Mouse (Mus musculus): ENCODE measurements at regions not wholly inside any gene's neighbourhood (a gene's known extent, or its start where the extent isn't known, plus 50 kb on each side); places are given as distances from the start of the nearest gene placed in this dataset.

DNA sequence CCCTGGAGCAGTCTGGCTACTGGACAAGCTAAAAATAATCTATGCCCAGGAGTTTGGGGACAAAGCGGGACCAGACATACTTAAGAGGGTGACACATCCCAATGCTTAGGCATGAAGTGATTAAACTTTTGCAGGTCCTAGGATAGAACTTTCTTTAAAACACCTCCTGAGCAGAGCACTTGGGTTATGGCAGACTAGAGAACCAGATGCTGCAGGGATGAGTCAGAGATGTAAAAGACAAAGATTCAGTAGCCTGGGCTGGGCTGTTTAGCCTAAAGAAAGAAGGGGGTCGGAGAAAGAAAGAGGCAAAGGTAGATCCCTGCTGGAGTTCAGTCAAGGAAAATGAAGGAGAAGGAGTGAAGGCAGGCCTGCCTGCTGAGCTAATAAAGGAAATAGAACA, 249.0 kb downstream of the Pax3 start:
- Histone ChIP-seq H3K9me3 (ENCODE audit: control insufficient read depth, low read length) (no peaks in the 10 kb centered on the region), H3K4me1 (replicated peaks; ENCODE audit: control insufficient read depth, insufficient read depth, low read length) (no peaks in the 10 kb centered on the region), H3K27me3 (ENCODE audit: control insufficient read depth, insufficient read depth, low read length) (no peaks in the 10 kb centered on the region), H3K9ac (ENCODE audit: low read depth, low read length) (no peak overlapping the region), H3K4me3 (ENCODE audit: low read depth, low read length) (no peak overlapping the region), H3K27ac (ENCODE audit: low read depth, low read length) (no peak overlapping the region), H3K36me3 (ENCODE audit: control insufficient read depth, insufficient read depth, low read length) (no peaks in the 10 kb centered on the region), H3K4me2 (replicated peaks; ENCODE audit: low read depth, low read length) (no peak overlapping the region)
- WGBS = 71% methylated on average over 2 of the region's 2 CpGs
- DNase-seq (ENCODE audit: low spot score) (no peak), ATAC-seq (ENCODE audit: low FRiP score) (no peak)

DNA sequence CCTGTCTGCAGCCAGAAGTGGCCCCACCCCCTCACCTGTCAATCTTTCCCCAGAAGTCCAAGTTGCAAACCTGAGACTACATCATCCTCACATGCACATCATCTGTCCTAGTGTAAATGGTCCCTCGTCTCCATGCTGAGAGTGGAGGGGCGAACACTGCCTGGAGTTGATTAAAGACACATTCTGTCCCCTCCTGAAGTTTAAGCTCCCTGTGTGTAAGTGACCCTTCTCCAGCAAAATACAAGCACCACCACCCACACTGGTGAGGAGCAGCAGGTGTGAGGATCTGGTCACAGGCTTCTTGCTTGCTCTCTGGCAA, 252.6 kb downstream of the Pax3 start:
- H3K27ac ChIP-seq (ENCODE audit: low read depth, low read length) = no peak overlapping the region
- H3K36me3 ChIP-seq (ENCODE audit: control insufficient read depth, insufficient read depth, low read length) = no peaks in the 10 kb centered on the region
- no peak overlapping the region for H3K4me2 ChIP-seq (replicated peaks; ENCODE audit: low read depth, low read length)
- no peaks in the 10 kb centered on the region for H3K4me1 ChIP-seq (replicated peaks; ENCODE audit: control insufficient read depth, insufficient read depth, low read length)
- no peak for ATAC-seq (ENCODE audit: low FRiP score)
- H3K9me3 ChIP-seq (ENCODE audit: control insufficient read depth, low read length) = no peaks in the 10 kb centered on the region
- no peak for DNase-seq (ENCODE audit: low spot score)
- H3K4me3 ChIP-seq (ENCODE audit: low read depth, low read length) = no peak overlapping the region
- H3K9ac ChIP-seq (ENCODE audit: low read depth, low read length) = no peak overlapping the region
- no peaks in the 10 kb centered on the region for H3K27me3 ChIP-seq (ENCODE audit: control insufficient read depth, insufficient read depth, low read length)
- 71% methylated on average over 2 of the region's 2 CpGs for WGBS

DNA sequence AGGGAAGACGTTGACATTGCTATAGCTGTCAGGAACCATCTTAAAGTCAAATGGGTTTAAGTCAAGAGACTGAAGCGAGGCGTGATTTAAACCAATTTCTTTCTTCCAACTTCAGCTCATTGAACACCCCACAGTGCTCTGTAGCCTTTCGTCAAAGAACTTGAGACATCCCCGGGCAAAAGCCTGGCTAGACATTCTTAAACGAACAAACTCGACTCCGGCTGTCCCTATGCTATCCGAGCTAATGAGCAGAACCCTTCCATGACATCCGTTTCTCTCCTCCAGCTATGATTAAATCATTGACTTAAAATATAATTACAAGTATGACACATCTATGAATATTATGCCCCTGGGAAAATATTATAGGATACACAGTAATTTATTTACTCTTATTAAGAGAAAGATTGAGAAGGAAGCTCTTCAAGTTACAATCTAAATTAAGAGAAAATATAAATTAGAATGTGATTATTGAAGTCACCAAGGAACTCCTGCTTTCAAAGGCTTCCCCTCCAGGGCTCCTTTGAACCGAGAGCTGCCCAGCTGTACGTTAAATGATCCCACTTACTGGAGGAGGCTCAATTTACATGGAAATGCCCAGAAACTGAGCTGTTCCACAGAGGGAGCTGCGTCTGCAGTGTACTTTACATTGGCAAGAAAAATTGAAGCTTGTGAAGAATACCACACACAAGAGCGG, 253.2 kb downstream of the Pax3 start:
- no peaks in the 10 kb centered on the region for H3K4me1 ChIP-seq (replicated peaks; ENCODE audit: control insufficient read depth, insufficient read depth, low read length)
- no peaks in the 10 kb centered on the region for H3K27me3 ChIP-seq (ENCODE audit: control insufficient read depth, insufficient read depth, low read length)
- WGBS = 63% methylated on average over 14 of the region's 14 CpGs
- ATAC-seq (ENCODE audit: low FRiP score) = no peak
- no peak overlapping the region for H3K4me3 ChIP-seq (ENCODE audit: low read depth, low read length)
- H3K4me2 ChIP-seq (replicated peaks; ENCODE audit: low read depth, low read length) = no peak overlapping the region
- no peak overlapping the region for H3K9ac ChIP-seq (ENCODE audit: low read depth, low read length)
- no peaks in the 10 kb centered on the region for H3K36me3 ChIP-seq (ENCODE audit: control insufficient read depth, insufficient read depth, low read length)
- no peak for DNase-seq (ENCODE audit: low spot score)
- H3K27ac ChIP-seq (ENCODE audit: low read depth, low read length) = no peak overlapping the region
- H3K9me3 ChIP-seq (ENCODE audit: control insufficient read depth, low read length) = no peaks in the 10 kb centered on the region

DNA sequence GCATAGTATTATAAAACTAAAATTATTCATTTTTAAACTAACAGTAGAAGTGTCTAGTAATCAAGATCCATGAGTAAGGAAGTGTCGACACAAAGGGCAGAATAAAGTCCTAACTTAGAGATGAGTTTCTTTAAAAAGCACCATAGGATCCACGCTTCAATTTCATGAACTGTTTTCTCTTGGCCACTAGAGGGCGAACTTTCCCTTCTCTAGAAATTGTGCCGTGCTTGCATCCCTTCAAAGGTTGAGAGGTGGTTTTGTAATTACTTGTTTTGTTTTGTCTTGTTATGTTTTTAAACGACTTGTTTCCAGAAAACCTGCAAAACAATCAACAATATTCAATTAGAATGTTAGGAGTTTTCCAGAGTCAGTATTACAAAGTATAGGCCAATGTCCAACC, 253.8 kb downstream of the Pax3 start:
- H3K27me3 ChIP-seq (ENCODE audit: control insufficient read depth, insufficient read depth, low read length) = no peaks in the 10 kb centered on the region
- 3% methylated on average over 5 of the region's 5 CpGs for WGBS
- H3K4me1 ChIP-seq (replicated peaks; ENCODE audit: control insufficient read depth, insufficient read depth, low read length) = no peaks in the 10 kb centered on the region
- H3K36me3 ChIP-seq (ENCODE audit: control insufficient read depth, insufficient read depth, low read length) = no peaks in the 10 kb centered on the region
- H3K9me3 ChIP-seq (ENCODE audit: control insufficient read depth, low read length) = no peaks in the 10 kb centered on the region
- DNase-seq (ENCODE audit: low spot score) (peak; percentile 79), ATAC-seq (ENCODE audit: low FRiP score) (no peak)
- H3K9ac ChIP-seq (ENCODE audit: low read depth, low read length) = no peak overlapping the region
- H3K27ac ChIP-seq (ENCODE audit: low read depth, low read length) = no peak overlapping the region
- no peak overlapping the region for H3K4me3 ChIP-seq (ENCODE audit: low read depth, low read length)
- no peak overlapping the region for H3K4me2 ChIP-seq (replicated peaks; ENCODE audit: low read depth, low read length)

DNA sequence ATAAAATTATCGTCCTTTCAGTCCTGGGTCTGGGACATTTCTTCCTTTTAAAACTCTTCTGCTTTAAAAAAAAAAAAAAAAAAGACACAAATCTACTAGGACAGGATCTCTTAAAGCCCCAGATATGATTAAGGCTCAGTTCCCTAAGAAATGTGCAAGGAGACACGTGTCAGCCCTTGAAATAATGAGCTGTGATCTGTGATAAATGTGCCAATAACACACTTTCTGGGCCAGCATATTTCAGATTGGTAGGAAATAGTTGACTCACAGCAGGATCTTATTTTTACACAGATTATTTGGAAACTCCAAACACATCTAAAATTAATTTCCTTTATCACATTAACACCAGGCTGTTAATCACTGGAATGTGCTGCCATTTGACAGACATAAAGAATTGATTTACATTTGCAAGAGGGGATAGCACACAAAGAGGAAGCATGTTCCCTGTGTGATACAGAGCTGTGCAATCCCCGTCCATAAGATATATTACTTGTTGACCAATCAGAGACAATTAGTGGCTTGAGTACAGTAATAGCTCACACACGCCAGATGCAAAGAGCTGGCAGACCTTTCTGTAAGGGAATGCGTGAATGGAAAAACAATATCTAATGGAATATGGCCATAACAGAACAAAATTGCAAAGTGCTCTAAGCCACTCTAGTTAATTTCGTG, 263.7 kb downstream of the Pax3 start:
- ATAC-seq (ENCODE audit: low FRiP score) (no peak), DNase-seq (ENCODE audit: low spot score) (no peak)
- Histone ChIP-seq H3K36me3 (ENCODE audit: control insufficient read depth, insufficient read depth, low read length) (no peaks in the 10 kb centered on the region), H3K9me3 (ENCODE audit: control insufficient read depth, low read length) (no peaks in the 10 kb centered on the region), H3K27ac (ENCODE audit: low read depth, low read length) (no peak overlapping the region), H3K27me3 (ENCODE audit: control insufficient read depth, insufficient read depth, low read length) (no peaks in the 10 kb centered on the region), H3K9ac (ENCODE audit: low read depth, low read length) (no peak overlapping the region), H3K4me3 (ENCODE audit: low read depth, low read length) (no peak overlapping the region), H3K4me2 (replicated peaks; ENCODE audit: low read depth, low read length) (no peak overlapping the region), H3K4me1 (replicated peaks; ENCODE audit: control insufficient read depth, insufficient read depth, low read length) (no peaks in the 10 kb centered on the region)
- WGBS = 76% methylated on average over 6 of the region's 6 CpGs

DNA sequence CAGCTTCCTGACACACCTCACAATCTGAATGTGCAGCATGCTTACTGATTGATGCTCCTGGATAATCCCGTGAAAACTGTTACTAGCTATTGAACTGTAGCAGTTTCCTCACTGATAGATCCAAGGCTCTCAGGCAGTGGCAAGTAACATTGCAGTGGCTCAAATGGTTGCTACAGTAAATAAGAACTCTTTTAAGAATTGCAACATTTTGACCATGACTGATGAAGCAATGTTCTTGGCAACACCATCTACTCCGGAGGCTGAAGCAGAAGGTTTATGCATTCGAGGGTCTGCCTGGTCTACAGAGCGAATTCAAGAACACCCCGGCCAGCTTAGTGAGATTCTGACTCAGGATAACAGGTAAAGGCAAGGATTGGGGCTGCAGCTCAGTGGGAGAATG, 264.7 kb downstream of the Pax3 start:
- no peaks in the 10 kb centered on the region for H3K27me3 ChIP-seq (ENCODE audit: control insufficient read depth, insufficient read depth, low read length)
- H3K36me3 ChIP-seq (ENCODE audit: control insufficient read depth, insufficient read depth, low read length) = no peaks in the 10 kb centered on the region
- no peak overlapping the region for H3K4me2 ChIP-seq (replicated peaks; ENCODE audit: low read depth, low read length)
- DNase-seq (ENCODE audit: low spot score) (no peak), ATAC-seq (ENCODE audit: low FRiP score) (no peak)
- 77% methylated on average over 5 of the region's 5 CpGs for WGBS
- H3K9me3 ChIP-seq (ENCODE audit: control insufficient read depth, low read length) = no peaks in the 10 kb centered on the region
- no peak overlapping the region for H3K4me3 ChIP-seq (ENCODE audit: low read depth, low read length)
- H3K4me1 ChIP-seq (replicated peaks; ENCODE audit: control insufficient read depth, insufficient read depth, low read length) = no peaks in the 10 kb centered on the region
- H3K27ac ChIP-seq (ENCODE audit: low read depth, low read length) = no peak overlapping the region
- H3K9ac ChIP-seq (ENCODE audit: low read depth, low read length) = no peak overlapping the region

DNA sequence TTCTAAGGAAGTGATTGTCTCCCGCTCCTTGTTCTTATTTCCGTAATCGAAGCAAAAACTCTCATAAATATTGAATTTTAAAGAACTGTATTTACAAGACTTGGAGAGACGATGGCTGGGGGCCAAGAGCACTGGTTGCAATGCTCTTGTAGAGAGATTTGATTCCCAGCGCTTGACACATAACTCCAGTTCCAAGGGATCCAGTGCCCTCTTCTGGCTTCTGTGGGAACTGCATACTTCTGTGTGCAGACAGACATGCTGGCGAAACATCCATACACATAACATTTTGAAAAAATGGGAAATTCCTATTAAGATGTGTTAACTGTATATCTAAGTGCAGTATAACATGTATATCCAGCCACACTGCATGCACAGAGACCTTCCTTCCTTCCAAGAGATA, 266.3 kb downstream of the Pax3 start:
- no peaks in the 10 kb centered on the region for H3K4me1 ChIP-seq (replicated peaks; ENCODE audit: control insufficient read depth, insufficient read depth, low read length)
- H3K4me3 ChIP-seq (ENCODE audit: low read depth, low read length) = no peak overlapping the region
- no peaks in the 10 kb centered on the region for H3K9me3 ChIP-seq (ENCODE audit: control insufficient read depth, low read length)
- H3K36me3 ChIP-seq (ENCODE audit: control insufficient read depth, insufficient read depth, low read length) = no peaks in the 10 kb centered on the region
- DNase-seq (ENCODE audit: low spot score) (peak; percentile 26), ATAC-seq (ENCODE audit: low FRiP score) (no peak)
- no peak overlapping the region for H3K9ac ChIP-seq (ENCODE audit: low read depth, low read length)
- H3K4me2 ChIP-seq (replicated peaks; ENCODE audit: low read depth, low read length) = no peak overlapping the region
- H3K27ac ChIP-seq (ENCODE audit: low read depth, low read length) = no peak overlapping the region
- 86% methylated on average over 6 of the region's 6 CpGs for WGBS
- H3K27me3 ChIP-seq (ENCODE audit: control insufficient read depth, insufficient read depth, low read length) = no peaks in the 10 kb centered on the region

DNA sequence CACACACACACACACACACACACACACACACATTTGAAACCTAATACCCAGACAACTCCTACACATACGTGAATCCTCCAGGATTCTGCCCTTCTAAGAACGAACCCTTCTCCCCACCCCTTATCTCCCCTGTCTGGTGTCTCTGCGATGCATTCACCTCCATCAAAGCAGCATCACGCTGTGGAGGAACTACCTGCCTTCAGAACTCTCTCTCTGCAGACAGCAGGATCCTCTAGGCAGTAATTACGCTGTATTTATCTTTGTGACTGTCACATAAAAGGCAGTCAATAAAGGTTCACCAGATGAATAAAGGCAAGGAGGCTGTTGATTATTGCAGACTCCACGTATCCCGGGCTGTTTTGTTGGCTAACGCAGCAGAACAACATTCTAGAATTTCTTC, 267.4 kb downstream of the Pax3 start:
- no peak for DNase-seq (ENCODE audit: low spot score)
- no peak overlapping the region for H3K4me3 ChIP-seq (ENCODE audit: low read depth, low read length)
- 53% methylated on average over 8 of the region's 8 CpGs for WGBS
- ATAC-seq (ENCODE audit: low FRiP score) = no peak
- no peaks in the 10 kb centered on the region for H3K36me3 ChIP-seq (ENCODE audit: control insufficient read depth, insufficient read depth, low read length)
- no peak overlapping the region for H3K4me2 ChIP-seq (replicated peaks; ENCODE audit: low read depth, low read length)
- no peaks in the 10 kb centered on the region for H3K9me3 ChIP-seq (ENCODE audit: control insufficient read depth, low read length)
- H3K9ac ChIP-seq (ENCODE audit: low read depth, low read length) = no peak overlapping the region
- no peaks in the 10 kb centered on the region for H3K4me1 ChIP-seq (replicated peaks; ENCODE audit: control insufficient read depth, insufficient read depth, low read length)
- no peaks in the 10 kb centered on the region for H3K27me3 ChIP-seq (ENCODE audit: control insufficient read depth, insufficient read depth, low read length)
- H3K27ac ChIP-seq (ENCODE audit: low read depth, low read length) = no peak overlapping the region

DNA sequence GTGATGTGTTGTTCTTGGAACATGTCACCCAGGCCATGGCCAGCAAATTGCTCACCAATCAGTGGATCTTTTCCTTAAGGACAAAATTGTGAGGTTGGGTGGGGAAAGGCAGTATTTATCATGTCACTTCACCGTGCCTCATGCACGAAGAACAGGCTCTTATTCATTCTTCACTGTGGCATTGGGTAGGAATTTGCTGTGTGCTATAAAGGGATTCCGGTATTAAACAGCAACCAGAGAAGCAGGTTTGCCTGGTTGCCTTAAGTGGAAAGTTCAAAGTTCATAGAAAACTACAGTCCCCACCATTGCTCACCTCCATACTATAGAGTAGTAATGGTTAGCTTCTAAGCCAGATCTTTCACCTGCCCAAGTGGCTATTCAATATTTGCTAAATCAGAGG, 270.8 kb downstream of the Pax3 start:
- no peak overlapping the region for H3K27ac ChIP-seq (ENCODE audit: low read depth, low read length)
- WGBS = 90% methylated on average over 3 of the region's 3 CpGs
- DNase-seq (ENCODE audit: low spot score) = no peak

More for the DNA sequence above, 270.8 kb downstream of the Pax3 start:
- Histone ChIP-seq H3K36me3 (ENCODE audit: control insufficient read depth, insufficient read depth, low read length) (no peaks in the 10 kb centered on the region), H3K9me3 (ENCODE audit: control insufficient read depth, low read length) (no peaks in the 10 kb centered on the region), H3K4me3 (ENCODE audit: low read depth, low read length) (no peak overlapping the region), H3K4me2 (replicated peaks; ENCODE audit: low read depth, low read length) (no peak overlapping the region), H3K9ac (ENCODE audit: low read depth, low read length) (no peak overlapping the region), H3K27me3 (ENCODE audit: control insufficient read depth, insufficient read depth, low read length) (no peaks in the 10 kb centered on the region), H3K4me1 (replicated peaks; ENCODE audit: control insufficient read depth, insufficient read depth, low read length) (no peaks in the 10 kb centered on the region)
- no peak for ATAC-seq (ENCODE audit: low FRiP score)

Measured in hindbrain, embryonic 11.5 days (tissue).